Mouse (Mus musculus) gastrocnemius, postnatal 10 days (tissue): ENCODE data around the gene Gjb4. TPM values are rescaled to one million over a fixed set of nuclear protein-coding genes. Genes with fewer than 3 reads are reported as not detected.

Experiments
- DNase-seq: peaks from one replicate; pipeline ENCODE4 v3.0.0; 2021; ENCODE audit warnings: mixed read lengths
- total RNA-seq, 2 experiments: library from RNA; stranded (reverse); gene quantifications; 2 replicates each; pipeline ENCODE4 v1.2.3; 2021

The Gjb4 gene
- total RNA-seq, 2 experiments from 2014 or later = not detected

DNA sequence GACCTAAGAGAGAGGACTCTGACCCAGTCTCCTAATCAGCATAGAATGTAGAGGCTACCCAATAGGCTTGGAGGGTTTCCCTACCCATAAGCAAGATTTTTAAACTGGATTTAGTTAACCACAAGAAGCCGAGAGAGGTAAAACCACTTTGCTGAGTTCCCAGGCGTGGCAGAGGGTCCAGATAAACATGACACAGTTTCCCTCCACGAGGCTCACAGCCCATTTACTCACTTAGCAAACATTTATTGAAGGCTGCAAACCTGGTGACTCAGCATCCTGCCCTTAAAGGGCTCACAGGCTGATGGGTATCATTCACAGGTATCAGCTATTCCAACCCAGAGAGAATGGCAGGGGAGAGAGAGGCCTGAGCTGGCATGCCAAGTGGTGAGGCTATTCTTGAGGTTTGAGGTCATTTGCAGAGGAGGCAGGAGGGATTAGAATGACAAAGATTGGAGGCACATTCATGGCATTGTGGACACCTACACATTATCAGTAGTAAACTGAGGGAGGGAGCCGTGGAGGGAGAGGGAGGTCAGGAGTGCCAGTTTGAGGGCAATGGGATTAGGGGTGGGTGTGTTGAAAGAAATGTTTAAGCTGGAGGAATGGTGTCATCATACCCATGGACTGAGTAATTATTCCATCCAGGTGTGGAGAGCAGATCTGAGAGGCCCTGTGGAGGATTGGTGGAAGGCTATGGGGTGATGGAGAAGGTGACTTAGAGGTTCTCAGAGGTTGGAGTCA is 4.2 kb downstream of the Gjb4 start:
- no peak for DNase-seq

DNA sequence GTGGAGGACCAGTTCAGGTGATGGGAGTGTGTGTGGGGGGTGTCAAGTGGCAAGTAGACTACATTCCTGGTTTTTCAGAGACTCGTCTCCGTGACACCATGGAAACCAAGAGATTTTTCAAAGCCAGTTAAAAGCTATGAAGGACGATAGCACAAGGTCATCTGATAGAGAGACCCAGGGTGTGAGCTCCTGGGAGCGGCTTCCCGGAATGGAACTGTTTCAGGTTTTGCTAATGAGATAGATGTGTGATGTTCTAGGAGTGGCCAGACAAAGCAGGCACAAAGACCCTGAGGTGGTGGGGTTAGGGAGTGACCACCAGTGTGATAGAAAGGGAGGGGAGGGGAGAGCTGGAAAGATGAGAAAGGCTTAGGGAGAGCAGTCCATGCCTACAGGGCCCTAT is 8.9 kb downstream of the Gjb4 start:
- DNase-seq = no peak

DNA sequence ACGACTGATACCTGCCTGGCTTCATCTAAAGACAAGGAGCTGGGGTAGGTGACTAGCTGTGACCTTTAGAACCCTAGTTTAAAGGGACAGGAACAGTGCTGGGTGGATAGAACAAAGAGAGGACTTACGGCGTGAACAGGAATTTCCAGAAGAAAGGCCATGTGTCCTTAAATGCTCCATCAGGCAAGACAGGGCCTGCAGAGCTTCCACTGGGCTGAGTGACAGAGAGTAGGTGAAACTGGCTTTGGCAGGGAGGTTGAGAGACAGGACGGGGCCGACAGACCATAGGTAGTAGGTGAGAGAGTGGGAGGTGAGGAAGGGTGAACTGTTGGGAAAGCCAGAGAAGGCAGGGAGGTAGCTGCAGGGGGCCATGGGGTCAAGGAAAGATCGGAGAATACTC is 12.5 kb downstream of the Gjb4 start:
- DNase-seq = no peak

DNA sequence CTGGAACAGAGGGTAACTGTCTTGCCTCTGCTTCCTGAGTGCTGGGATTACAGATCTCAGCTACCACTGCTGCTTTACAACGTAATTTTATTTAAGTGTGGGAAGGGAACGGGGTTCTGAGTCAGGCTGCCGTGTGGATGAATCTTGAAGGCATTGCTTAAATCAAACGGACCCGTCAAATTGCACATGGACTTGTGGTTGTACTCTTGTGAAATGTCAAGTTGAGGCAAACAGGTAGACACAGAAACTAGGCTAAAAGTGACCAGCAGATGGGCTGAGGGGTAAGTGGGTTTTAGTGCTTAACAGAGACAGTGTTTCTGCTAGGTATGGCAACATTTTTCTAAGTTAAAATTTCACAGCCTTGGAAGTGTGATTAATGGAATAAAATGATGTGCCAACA is 16.2 kb downstream of the Gjb4 start:
- no peak for DNase-seq

- DNase-seq = no peak
These were observed 18.9 kb downstream of the Gjb4 start for GRCm38 (mm10) chr4:127334870-127335504.

- no peak for DNase-seq
These were observed 22.7 kb downstream of the Gjb4 start for GRCm38 (mm10) chr4:127331171-127331570.

- no peak for DNase-seq
These were observed 23.4 kb downstream of the Gjb4 start, which contains the start of gene Gjb3 for GRCm38 (mm10) chr4:127330181-127331100. Gene Gjb3 (minus strand): TSS chr4:127330844.

- DNase-seq = no peak
These were observed 24.1 kb downstream of the Gjb4 start for GRCm38 (mm10) chr4:127329751-127330150.

- no peak for DNase-seq
These were observed 24.8 kb downstream of the Gjb4 start for GRCm38 (mm10) chr4:127329046-127329445.

DNA sequence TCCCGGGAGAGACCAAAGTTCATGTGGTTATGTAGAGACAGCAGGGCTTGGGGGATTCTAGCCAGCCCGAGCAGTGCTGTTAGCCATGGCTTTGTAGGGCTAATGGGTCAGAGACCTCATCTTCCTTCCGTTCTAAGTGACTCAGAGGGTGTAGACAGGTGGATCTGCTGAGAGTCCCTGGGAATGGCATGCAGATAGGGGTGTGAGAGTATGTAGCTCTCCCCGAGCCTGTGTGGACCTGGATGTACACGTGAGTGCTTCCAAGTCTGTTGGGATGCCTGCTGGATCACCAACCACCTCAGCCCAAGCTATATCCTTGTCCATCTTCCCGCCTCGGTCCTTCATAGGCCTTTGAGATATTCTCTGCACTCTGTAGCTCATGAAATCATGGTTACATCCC is 25.5 kb downstream of the Gjb4 start:
- no peak for DNase-seq

DNA sequence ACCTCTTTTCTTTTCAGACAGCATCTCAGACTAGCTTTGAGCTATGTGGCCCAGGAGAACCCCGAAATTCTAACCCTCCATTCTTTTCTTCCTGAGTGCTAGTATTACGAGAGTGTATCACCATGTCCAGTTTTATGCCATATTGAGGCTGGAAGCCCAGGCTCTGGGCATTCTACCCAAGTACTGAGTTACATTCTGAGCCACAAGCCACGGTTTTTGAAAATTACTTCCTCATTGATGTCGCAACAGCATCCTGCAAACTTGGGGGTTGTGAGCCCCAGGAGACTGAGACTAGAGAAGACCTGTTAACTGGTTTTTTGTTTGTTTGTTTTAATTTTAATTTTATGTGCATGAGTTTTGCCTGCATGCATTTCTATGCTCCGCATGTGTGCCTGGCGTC is 26.1 kb downstream of the Gjb4 start:
- DNase-seq = no peak

GRCm38 (mm10) chr4:127327258-127327657 is 26.6 kb downstream of the Gjb4 start:
- DNase-seq = no peak

DNA sequence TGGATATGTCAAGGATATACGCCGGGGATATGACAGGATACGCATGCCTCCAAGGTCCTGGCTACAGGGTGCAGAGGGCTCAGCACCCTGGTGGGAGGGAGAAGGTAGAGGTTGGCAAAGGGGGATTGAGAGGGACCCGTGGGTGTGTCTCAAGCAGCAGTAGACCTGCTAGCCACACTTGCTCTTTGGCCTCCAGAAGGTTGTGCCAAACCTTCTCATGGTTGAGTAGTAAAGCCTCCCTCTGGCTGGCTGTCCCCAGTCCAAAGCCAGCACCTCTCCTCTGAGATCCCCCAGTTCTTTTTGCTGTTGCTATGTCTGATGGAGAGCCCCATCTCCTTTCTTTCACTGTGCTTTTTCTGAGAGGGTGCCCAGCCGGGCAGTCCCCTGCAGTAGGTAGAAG is 28.6 kb downstream of the Gjb4 start:
- DNase-seq = no peak

GRCm38 (mm10) chr4:127324759-127325158 is 29.1 kb downstream of the Gjb4 start:
- peak; percentile 89 for DNase-seq

DNA sequence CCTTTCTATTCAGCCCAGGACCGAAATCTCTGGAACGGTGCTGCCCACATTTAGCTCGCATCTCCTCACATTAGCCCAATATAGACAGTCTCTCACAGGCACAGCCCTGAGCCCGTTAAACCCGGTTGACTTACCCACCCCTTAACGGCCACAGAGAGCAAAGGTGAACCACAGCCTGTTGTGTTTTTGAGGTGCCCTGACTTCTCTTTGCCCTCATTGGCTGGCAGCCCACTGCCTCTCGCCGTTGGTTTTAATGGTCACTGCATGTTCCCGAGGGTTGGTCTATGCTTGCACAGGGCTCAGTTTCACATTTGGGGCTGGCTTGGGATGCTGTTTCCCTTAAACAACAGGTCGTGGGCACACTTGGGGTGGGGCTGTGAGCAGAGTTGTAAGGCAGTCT is 29.6 kb downstream of the Gjb4 start:
- no peak for DNase-seq

- no peak for DNase-seq
These were observed 30.2 kb downstream of the Gjb4 start for GRCm38 (mm10) chr4:127323651-127324050.

- DNase-seq = peak; percentile 69
These were observed 34.3 kb downstream of the Gjb4 start for GRCm38 (mm10) chr4:127319613-127320012.

DNA sequence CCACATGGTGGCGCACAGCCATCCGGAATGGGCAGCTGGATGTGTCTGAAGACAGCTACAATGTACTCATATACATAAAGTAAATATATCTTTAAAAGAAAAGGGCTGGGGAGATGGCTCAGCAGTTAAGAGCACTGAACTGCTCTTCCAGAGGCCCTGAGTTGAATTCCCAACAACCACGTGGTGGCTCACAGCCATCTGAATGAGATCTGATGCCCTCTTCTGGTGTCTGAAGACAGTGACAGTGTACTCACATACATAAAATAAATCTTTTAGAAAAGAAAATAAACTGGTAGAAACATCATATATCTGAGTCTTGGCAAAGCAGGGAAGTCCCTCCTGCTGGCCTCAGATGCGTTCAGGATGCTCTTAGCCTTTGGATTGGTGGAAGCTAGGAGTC is 36.7 kb downstream of the Gjb4 start:
- no peak for DNase-seq

GRCm38 (mm10) chr4:127315753-127316152 is 38.1 kb downstream of the Gjb4 start:
- DNase-seq = no peak

DNA sequence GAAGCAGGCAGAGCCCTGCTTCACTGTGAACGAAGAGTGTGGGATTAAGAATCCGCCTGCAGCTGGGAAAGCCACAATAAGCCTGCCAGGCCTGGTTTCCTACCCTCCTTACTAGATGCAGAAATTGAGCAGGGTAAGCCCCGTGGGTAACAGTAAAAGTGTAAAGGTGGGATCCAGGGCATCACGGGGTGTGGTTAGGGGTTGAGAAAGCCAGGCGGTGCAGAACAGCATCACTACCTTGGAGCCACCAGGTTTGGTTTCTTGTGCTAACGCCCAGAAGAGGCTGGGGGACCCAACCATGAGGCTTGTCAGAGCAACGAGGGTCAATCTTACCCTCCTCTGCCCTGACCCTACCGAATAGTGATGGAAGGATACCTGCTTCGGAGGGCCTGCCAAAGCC is 39.3 kb downstream of the Gjb4 start:
- DNase-seq = no peak

DNA sequence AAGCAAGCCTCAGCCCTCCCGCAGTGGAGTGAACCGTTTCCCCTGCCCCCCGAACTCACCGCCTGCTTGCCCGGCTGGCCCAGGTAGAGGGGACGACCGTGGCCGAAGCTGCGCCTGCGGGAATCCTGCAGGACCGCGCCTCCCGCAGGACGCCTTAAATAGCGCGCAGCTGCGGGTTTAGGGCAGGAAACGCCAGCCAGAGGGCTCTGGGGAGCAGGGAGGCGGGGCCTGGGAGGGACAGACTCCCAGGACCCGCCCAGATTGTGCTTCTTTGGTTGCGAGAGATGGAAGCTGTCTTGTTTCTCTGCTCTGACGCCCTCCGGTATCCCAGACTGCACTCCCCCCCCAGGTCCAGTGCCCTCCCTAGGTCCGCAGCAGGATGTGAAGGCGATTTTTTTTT is 40.0 kb downstream of the Gjb4 start, which contains the start of gene Gja4:
Gja4 (minus strand) TSS at position 179 of the 400 bp plus-strand sequence.
- DNase-seq = peak; percentile 74

DNA sequence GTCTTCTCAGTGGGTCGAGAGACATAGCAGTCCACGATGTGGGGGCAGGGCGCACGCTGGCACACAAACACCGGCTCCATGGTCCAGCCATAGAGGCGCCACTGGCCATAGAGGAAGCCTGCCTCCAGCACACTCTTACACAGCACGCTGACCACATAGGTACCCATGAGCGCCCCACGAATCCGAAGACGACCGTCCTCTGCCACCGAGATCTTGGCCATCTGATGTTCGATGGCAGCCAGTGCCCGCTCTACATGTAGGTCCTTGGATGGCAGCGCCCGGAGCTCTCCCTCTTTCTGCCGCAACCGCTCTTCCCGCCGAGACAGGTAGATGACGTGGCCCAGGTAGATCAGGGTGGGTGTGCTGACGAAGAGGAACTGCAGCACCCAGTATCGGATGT is 41.5 kb downstream of the Gjb4 start:
- no peak for DNase-seq

- no peak for DNase-seq
These were observed 42.3 kb downstream of the Gjb4 start for GRCm38 (mm10) chr4:127311561-127311960.
